Mouse (Mus musculus) activated CD4-positive, CD25-positive, alpha-beta regulatory T cell, adult 4 months (primary cell): ENCODE measurements around the gene Cd68. TPM values are rescaled to one million over a fixed set of nuclear protein-coding genes. Genes with fewer than 3 reads are reported as not detected.
"Not testable (repeated sequence)": the region's sequence is repeated elsewhere in the genome, so short reads cannot be mapped to it uniquely, and the experiment has no call there.

ENCODE experiments used
- ATAC-seq: one replicate; pipeline ENCODE4 v1.8.0; 2017
- polyA plus RNA-seq, 2 experiments: library from polyadenylated mRNA; unstranded; fragments of 100-300 nt; shearing (Covaris generic); gene quantifications; one replicate each; pipeline ENCODE4 v1.2.1; 2017

Cd68 gene
- polyA plus RNA-seq, 2 experiments from 2014 or later: 3.3 to 5.3 TPM

DNA sequence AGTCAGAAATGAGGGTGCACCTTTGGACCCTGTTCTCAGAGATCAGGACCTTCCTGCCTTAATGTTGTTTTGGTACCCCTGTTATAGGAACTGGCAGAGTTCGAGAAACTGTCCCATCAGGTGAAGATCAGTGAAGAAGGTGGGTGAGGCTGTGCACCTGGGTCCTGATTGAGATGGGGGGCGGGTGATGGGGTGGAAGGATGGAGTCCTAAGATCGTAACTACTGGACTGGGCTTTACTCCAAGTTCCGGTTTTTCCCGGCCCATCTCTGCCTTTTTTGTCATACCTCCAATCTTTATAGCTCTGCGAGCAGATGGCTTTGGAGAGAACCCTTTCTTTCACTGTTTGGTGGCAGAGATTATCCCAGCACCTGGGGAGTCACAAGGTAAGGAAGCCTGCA, 43.5 kb downstream of the Cd68 start:
- ATAC-seq: no peak

DNA sequence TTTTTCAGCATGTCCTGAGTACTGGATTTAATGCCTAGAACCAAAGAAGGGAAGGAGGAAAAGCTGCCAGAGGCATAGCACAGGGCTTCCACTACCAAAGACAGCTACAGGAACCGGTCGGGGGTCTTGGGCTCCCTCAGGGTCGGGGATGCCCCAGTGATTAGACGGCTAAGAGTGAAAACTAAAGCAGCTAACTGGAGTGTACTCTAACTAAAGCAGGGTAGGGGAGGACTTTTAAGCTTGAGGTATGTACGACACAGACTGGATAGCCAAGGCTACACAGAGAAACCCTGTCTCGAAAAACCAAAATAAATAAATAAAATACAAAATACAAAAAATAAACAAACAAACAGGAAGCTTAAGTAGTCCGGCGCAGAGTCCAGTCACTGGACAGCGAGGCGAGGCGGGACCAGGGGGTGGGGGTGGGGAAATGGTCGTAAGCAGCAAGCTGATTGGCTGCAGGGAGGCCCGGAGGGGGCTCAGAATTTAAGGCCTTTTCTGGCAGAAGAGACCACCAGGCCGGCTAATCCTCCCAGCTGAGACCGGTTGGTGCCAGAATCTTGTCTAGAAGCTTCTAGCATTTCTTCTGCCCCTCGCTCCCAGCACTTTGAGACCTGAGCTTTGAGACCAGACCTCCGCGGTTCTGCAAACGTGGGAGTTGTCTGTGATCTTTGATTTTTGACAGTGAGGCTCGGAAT, 44.2 kb downstream of the Cd68 start, which contains the start of gene Sat2:
Sat2 (plus strand) TSS at position 454 of the 698 bp plus-strand sequence.
- ATAC-seq: no peak

DNA sequence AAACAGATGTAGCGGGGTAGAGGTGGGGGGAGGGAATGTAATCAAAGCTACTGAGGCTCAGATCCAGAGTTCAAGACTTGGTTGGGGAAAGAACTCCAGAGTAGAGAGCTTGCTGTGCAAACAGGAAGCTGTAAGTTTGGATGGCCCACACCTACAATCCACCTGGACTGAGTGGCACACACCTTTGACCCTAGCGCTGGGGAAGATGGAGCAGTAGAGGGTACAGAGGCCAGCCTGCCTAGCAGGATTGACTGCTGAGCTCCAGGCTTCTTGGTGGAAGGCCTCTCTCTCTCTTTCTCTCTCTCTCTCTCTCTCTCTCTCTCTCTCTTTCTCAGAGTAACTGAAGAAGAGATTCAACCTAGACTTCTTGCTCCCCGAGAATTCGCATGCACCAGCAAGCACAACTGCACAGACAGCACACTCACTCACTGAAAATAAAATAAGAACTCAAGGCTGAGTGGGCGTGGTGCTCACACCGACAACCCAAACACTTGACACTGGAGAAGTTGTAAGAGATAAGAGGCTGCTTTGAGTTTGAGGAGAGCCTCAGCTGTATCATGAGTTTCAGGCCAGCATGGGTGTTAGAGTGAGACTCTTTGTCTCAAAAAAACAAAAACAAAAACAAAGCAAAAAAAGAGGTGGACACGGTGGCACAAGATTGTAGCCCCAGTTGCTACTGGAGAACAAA, 45.4 kb downstream of the Cd68 start:
- no peak for ATAC-seq

DNA sequence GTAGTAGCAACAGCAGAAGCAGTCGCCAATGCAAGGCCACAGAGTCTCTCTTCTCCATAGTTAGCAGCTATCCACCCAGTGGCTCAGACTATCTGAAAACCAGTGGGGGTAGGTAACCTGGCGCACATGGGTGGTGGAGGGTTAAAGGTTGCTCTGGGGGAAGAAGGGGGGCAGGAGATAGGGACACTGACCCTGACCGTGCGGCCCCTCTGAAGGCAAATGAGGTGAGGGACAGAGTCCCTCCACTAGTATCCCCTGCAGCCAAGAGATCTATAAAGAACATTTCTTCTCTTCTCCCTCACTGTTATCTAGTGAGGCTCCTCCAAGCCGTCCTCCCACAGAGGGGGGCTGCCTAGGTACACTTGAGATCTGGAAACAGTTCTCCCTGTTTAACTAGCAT, 48.1 kb downstream of the Cd68 start, which contains the start of gene Shbg:
Shbg (minus strand) TSS at position 101 of the 400 bp plus-strand sequence.
- ATAC-seq: no peak

DNA sequence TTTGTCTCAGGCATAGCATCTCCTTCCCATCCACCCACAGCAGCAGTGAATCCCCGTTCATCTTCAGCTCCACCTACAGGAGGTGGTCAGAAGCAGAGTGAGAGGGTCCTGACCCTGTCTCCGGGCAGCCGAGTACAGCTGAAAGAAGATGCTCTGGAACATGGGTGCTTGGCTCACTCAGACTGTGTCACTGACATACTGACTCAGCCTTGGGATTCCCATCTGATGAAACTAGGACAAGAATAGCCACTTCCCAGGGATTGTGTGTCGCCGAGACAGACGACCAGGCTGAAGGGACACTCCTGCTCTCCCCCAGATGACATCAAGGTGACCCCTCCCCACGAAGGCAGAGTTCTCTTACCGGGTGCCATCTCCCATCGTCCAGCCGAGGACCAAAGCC, 49.2 kb downstream of the Cd68 start:
- no peak for ATAC-seq

DNA sequence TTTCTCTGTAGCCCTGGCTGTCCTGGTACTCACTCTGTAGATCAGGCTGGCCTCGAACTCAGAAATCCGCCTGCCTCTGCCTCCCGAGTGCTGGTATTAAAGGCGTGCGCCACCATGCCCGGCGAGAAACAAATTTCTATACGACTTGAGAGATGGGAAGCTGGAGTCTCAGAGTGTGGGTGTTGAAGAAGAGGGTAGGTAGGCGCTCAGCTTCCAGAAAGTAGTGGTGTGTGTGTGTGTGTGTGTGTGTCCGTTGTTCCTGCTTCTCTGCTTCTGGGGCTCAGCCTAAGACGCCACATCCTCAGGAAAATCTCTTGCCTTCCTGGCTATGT, 51.7 kb downstream of the Cd68 start:
- not testable (repeated sequence) for ATAC-seq

Other genes starting within 250 kb of the Cd68 start
- gene Dnah2, start 117.0 kb downstream of the Cd68 start, polyA plus RNA-seq: under 1 TPM in 1 of 2 experiments, not detected in 1; 0.19 TPM
- gene Efnb3, start 105.9 kb downstream of the Cd68 start, polyA plus RNA-seq: under 1 TPM in 1 of 2 experiments, not detected in 1; 0.17 TPM
- 10 to 100 TPM; 25.6 to 27.6 TPM for gene Wrap53, start 85.9 kb downstream of the Cd68 start, polyA plus RNA-seq
- 100 to 1,000 TPM; 231 to 302 TPM for gene Trp53, start 85.8 kb downstream of the Cd68 start, polyA plus RNA-seq
- gene Atp1b2, start 60.2 kb downstream of the Cd68 start, polyA plus RNA-seq: under 1 TPM in 1 of 2 experiments, not detected in 1; 0.46 TPM
- gene Shbg, start 48.2 kb downstream of the Cd68 start, polyA plus RNA-seq: not detected
- not detected for gene Sat2, start 44.1 kb downstream of the Cd68 start, polyA plus RNA-seq
- gene Fxr2, start 33.2 kb downstream of the Cd68 start, polyA plus RNA-seq: 1 to 10 TPM; 6.5 to 7.1 TPM
- gene Sox15, start 10.8 kb downstream of the Cd68 start, polyA plus RNA-seq: not detected
- 10 to 100 TPM; 41.3 to 59.7 TPM for gene Mpdu1, start 3.5 kb downstream of the Cd68 start, polyA plus RNA-seq
- 100 to 1,000 TPM; 202 to 297 TPM for gene Eif4a1, start 6.3 kb upstream of the Cd68 start, polyA plus RNA-seq
- 10 to 100 TPM; 32.7 to 33.0 TPM for gene Senp3, start 15.9 kb upstream of the Cd68 start, polyA plus RNA-seq
- not detected for gene Tnfsf13, start 19.6 kb upstream of the Cd68 start, polyA plus RNA-seq
- gene Tnfsf12, start 29.7 kb upstream of the Cd68 start, polyA plus RNA-seq: not detected
- not detected for gene Tnfsfm13, start 29.9 kb upstream of the Cd68 start, polyA plus RNA-seq
- 10 to 100 TPM; 24.0 to 28.8 TPM for gene Polr2a, start 92.5 kb upstream of the Cd68 start, polyA plus RNA-seq
- gene Slc35g3, start 95.8 kb upstream of the Cd68 start, polyA plus RNA-seq: not detected
- 1 to 10 TPM; 7.8 to 8.1 TPM for gene Zbtb4, start 99.8 kb upstream of the Cd68 start, polyA plus RNA-seq
- gene Chrnb1, start 129.8 kb upstream of the Cd68 start, polyA plus RNA-seq: 1 to 10 TPM in 1 of 2 experiments, under 1 TPM in 1; 0.66 to 4.1 TPM
- gene Fgf11, start 135.7 kb upstream of the Cd68 start, polyA plus RNA-seq: not detected
- not detected for gene Tmem102, start 139.5 kb upstream of the Cd68 start, polyA plus RNA-seq
- under 1 TPM in 1 of 2 experiments, not detected in 1; 0.08 TPM for gene Gm39566, start 149.1 kb upstream of the Cd68 start, polyA plus RNA-seq
- gene Spem2, start 152.3 kb upstream of the Cd68 start, polyA plus RNA-seq: not detected
- not detected for gene Spem1, start 156.0 kb upstream of the Cd68 start, polyA plus RNA-seq
- under 1 TPM; 0.59 to 0.66 TPM for gene Nlgn2, start 171.6 kb upstream of the Cd68 start, polyA plus RNA-seq
- gene Tmem256, start 172.4 kb upstream of the Cd68 start, polyA plus RNA-seq: 100 to 1,000 TPM; 127 to 138 TPM
- 10 to 100 TPM; 15.4 to 17.5 TPM for gene Plscr3, start 180.2 kb upstream of the Cd68 start, polyA plus RNA-seq
- gene Tnk1, start 192.6 kb upstream of the Cd68 start, polyA plus RNA-seq: not detected
- gene Tmem95, start 211.9 kb upstream of the Cd68 start, polyA plus RNA-seq: not detected
- gene Kctd11, start 215.3 kb upstream of the Cd68 start, polyA plus RNA-seq: under 1 TPM in 1 of 2 experiments, not detected in 1; 0.56 TPM
- 100 to 1,000 TPM; 213 to 273 TPM for gene Acap1, start 229.4 kb upstream of the Cd68 start, polyA plus RNA-seq
- gene 2810408A11Rik, start 234.8 kb upstream of the Cd68 start, polyA plus RNA-seq: 1 to 10 TPM; 1.1 to 1.2 TPM
- 1 to 10 TPM; 7.9 to 8.0 TPM for gene Neurl4, start 234.9 kb upstream of the Cd68 start, polyA plus RNA-seq
- gene Gps2, start 247.7 kb upstream of the Cd68 start, polyA plus RNA-seq: 100 to 1,000 TPM in 1 of 2 experiments, 10 to 100 TPM in 1; 90.7 to 106 TPM